Mouse (Mus musculus) regulatory T cell (primary cell): ENCODE results near the gene Ppy.

ENCODE experiments used
- in situ Hi-C: fragments of 300-600 bp; cut with MboI, MseI; formaldehyde crosslinking; loops from one replicate; pipeline ENCODE4 v1.15.1; 2025; ENCODE audit warnings: high pct_unique_total_duplicates

Ppy gene

DNA sequence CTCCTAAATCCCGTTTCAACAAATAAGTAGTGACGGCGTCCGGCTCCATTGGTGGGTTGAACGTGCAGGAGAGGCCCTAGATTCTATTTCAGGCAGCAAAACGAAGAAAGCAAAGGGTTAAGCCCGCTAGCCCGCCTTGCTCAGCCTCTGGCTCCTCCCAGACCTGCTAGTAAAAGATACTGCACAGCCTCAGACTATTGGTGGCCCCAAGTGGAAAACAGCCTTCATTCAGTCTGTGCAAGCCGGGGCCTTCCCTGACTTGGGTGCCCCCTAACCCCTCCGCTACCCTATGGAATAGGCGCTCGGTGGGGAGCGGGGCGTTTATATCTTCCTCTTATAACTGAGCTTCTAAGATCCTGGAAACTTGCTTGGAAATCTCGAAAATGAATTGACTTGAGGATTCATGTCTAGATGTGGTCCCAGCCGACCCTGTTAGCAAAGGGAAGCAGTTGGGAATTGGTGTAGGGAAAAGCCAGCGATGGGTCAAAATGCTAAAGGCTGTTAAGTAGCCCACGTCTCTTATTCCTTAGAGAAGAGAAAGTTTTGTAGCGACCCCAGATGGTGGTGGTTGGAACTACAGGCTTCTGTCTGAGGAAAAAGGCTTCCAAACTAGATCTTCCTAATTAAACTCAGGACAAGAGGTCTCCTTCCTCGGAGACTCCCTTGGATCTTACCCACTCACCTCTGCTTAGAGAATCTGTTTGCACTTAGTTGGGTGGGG is 11.9 kb downstream of the Ppy start:
- in situ Hi-C loops: no loop called here

DNA sequence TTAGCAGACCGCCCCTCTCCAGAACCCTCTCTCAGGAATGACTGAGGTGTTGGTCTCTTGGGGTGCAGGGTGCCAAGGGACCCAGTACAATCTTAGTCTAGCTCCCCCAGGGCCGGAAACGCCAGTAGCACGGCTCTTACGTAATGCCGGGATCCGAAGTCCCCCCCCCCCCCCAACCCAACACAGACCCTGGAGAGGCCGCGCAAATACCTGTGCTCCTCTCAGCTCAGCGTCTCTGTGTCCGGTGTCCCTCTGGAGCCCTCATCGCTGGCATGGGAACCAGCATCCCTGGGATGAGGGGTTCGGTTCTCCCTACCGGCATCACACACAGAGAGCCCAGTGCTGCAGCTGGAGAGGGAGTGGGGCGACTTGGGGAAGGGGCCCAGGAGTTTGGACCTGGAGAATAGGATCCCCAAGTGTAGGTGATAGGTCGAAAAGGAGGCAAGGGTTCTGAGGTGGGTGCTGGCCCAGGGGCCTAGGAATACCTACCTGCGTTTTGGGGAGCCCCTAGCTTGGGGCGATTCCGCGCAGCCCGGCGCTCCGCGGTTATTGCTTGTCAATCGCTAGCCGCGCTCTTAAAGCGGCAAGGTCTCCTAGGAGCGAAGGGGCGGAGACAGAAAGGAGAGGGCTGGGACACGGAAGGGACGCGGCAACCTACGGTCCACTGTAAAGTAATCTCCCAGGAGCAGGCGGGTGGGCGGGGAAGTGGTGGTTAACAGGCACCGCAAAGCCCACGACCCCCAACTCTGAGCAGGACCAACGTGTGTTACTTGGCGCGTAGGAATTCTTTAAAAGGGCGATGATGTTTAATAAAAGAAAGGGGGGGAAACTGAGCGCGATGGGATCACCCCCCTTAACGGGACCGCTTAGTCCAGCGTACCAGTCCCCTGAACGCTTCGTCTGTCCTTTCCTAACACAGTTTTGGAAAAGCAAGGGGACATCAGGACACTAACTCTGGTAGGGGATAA is 12.9 kb downstream of the Ppy start, which contains the start of gene Mpp2:
Mpp2 (minus strand) TSS at position 585 of the 968 bp plus-strand sequence.
- in situ Hi-C loops: no loop called here

DNA sequence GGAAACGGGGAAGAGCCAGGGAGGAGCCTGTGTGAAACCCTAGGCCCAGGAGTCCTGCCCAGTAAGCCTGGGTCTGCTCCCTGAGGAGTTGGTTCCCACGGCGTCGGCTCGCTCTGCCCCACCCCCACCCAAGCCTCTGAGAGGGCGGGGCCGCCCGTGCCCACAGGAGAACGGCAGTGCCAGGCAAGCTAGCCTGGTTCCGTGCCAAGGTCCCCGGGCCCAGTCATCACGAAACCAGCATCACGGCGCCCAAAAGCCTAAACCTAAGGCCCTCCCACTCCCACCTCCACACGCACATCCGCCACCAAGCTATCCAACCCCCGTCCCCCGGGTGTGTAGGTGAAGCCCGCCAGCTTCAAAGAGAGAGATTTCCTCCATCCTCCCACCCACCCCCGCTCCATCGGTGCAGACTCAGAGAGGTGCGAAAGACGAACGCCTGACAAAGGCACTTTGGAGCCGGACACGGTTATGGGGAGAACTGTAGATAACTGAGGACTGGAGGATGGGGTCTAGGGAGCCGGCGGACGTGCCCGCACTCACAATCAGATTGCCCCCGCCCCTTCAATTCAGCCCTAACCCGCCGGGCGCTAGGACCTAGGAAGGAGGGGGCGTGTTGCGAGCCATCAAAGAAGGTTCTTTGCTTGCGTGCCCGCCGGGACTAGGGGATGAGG is 13.9 kb downstream of the Ppy start:
- in situ Hi-C loops: no loop called here

DNA sequence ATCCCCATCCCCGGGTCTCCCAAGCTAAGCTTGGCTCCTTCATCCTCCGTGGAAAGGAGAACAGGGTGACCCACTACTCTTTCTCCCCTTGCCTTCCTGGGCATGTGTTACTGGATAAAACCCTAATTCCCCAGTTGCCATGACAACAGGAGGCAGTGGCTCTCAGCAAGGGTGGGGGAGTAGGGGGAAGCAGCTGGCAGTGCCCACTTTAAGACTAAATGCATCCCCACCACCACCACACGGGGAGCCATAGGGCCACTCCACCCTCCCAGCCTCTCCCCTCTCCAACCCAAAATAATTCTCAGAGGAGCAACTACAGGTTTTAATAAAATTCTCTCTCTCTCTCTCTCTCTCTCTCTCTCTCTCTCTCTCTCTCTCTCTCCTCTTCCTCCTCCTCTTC is 14.8 kb downstream of the Ppy start:
- in situ Hi-C loops: no loop called here

DNA sequence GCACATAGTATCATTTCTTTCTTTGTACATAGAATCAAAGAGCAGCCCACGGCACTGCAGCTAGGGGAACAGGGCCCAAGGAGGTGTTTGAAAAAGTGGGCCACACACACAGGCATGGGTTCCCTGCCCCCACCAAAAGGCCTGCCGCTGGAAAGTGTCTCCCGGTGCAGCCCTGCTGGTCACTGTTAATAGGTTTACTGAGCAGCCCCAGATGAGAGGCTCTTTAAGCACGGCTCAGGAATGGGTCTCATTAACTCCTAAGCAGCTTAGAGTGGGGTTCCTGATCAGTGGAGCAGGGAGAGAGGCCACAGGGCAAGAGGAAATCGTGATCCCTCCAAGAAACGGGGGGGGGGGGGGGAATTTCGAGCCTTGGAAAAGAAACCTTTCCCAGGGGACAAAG is 17.0 kb downstream of the Ppy start:
- in situ Hi-C loops: no loop called here

DNA sequence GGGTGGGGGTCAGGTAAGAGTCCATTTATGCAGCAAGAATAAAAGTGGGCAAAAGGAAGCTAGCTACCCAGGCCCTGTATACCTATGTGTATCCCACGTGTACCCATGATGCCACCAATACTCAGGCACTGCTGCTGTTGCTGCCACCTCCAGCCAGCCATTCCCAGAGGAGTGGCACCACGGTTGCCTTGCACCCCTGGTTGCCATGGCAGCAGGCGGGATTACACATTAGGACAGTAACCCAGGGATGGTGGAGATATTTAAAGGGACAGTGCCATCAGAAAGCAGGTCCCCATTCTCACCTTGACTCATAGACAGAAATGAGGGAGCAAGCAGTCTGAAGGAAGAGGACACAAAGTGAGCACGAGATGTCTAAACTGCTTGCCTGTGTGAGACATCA is 17.9 kb downstream of the Ppy start:
- in situ Hi-C loops: no loop called here

DNA sequence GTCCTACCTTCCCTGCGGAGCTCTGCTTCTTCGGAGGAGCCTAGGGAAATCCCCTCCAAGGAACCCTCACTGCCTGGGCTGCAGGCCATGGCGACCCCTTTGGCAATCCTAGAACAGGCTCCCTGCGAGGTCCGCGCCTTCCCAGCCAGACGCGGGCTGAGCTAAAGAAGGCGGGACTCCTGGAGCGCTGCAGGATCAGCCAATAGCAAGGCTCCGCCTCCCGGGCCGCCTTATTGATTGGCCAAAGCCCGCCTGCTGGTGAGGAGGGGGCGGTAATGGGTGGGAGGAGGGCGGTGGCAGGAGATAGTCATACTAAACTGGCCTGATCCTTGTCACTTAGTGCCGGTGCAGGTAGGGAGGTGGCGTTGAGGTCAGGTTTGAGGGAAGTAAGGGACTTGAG is 18.8 kb downstream of the Ppy start:
- in situ Hi-C loops: no loop called here

DNA sequence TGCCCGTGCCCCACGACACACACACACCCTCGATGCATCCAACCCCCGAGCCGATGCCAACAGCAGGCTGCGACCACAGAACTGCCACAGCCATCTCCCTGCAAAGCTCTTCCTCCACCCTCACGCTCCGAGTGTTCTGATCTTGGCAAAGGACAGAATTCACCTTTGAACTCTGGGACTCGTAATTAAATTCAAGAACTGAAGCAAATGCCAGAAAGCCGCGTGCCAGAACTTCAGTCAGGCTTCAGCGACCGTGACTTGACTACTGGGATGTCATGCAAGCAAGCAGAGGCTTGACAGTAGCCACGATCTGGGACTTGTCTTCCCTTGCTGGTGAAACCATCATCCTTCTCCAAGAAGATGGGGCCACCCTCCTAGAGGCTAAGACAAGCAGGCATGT is 27.4 kb downstream of the Ppy start:
- in situ Hi-C loops: no loop called here

DNA sequence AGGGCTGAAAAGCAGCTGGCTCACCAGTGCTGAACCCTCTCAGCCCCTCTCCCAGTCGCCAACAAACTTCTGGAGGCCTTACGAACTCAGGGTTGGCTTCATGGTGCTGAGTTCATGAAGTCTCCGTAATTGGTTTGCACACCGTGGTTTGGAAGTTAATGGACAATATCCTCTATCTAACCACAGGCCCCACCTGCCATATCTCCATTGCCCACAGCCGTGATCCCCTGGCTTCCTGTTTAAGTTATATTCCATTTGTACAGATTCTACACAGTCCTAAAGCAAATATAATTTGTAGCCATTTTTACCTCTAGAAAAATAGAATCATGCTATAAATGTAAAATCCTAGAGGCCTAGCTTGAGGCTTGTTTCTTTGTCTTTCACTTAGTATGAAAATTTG is 28.4 kb downstream of the Ppy start:
- in situ Hi-C loops: no loop called here

DNA sequence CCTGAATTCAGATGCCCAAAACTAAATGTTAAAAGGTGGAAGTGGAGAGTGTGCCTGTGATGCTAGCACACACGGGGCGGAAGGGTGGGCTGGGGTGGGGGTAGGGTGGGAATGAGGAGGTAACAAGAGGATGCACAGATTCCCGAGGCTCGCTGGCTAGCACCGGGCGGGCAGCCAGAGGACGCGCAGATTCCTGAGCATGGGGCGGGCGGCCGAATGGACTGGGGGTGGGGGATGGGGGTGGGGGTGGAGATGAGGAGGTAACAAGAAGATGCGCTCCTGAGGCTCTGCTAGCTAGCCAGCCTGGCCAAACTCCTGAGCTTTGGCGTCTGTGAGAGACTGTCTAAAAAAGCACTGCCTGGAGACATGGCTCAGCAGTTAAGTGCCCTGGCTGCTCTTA is 30.7 kb downstream of the Ppy start:
- in situ Hi-C loops: no loop called here

DNA sequence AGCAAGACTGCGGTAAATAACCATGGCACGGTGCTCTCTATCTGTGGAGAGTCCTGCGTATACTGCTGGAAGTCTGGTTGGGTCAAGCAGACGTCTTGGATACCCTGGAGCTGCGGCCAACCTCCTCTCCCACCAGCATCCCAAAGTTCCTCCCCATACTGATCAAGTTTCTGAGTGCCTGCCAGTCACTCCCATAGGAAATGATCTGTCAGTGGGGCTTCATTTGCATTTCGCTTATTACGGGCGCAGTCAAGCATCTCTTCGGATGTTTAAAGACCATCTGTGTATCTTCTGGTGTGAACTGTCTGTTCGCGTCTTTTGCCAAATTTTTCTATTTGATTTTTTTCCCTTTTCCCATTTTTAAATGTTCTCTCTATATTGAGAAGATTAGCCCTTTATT is 31.5 kb downstream of the Ppy start:
- in situ Hi-C loops: loop anchor here (5.0 kb wide), 1 partner anchor 68 kb away; no protein-coding TSS in a partner anchor

DNA sequence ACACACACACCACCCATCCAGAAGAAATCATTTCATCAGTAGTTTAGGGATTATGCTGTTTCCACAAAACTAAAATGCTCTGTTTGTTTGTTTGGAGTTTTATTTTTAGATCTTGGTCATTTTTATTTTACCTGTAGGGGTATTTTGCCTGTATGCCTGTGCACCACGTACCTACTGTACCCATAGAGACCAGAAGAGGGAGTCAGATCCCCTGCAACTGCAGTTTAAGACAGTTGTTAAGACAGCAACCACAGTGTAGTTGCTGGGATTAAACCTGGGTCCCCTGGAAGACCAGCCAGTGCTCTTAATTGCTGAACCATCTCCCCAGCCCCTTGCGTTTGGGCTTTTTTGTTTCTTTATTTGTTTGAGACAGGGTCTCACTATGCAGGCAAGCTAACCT is 32.1 kb downstream of the Ppy start:
- in situ Hi-C loops: loop anchor here (5.0 kb wide), 1 partner anchor 68 kb away; no protein-coding TSS in a partner anchor

DNA sequence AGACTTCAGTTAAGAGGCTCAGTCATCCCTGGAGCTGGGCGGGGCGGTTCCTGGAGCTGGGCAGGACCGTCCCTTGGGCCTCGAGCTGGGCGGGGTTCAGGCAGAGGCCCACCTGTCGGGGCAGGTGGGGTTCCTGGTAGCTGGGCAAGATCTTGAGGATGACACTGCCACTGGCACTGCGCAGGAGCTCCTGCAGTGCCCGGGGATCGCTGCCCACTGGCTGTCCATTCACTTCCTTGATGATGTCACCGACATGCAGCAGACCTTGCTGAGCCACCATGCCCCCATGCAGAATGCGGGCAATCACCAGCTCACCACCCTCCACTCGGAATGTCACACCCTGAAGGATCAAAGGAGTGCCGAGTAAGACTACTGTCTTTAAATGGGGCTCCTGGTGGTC is 38.0 kb downstream of the Ppy start:
- in situ Hi-C loops: no loop called here

DNA sequence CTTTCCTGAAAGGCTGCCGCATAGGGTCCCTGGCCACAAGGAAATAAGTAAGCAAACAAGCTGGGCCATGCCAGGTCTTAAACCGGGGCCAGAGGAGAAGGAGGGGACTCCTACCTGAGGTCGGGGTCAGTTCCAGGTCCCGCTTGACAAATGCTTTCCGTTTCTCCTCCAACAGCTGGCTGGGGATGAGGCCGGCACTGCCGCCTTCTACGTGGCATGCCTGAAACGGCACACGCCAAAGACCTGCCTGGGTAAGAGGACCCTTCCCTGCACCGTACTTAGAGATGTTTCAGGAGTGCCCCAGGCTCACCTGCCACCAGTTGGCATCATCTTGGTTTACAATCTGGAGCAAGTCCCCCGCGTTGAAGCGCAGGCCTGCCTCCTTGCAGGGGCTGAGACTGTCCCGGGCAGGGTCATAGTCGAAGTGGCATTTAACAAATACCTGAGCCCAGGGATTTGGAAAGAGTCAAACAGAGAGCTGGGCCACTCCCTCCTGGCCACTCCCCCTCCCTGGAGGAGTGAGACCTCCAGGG is 39.1 kb downstream of the Ppy start:
- in situ Hi-C loops: no loop called here

DNA sequence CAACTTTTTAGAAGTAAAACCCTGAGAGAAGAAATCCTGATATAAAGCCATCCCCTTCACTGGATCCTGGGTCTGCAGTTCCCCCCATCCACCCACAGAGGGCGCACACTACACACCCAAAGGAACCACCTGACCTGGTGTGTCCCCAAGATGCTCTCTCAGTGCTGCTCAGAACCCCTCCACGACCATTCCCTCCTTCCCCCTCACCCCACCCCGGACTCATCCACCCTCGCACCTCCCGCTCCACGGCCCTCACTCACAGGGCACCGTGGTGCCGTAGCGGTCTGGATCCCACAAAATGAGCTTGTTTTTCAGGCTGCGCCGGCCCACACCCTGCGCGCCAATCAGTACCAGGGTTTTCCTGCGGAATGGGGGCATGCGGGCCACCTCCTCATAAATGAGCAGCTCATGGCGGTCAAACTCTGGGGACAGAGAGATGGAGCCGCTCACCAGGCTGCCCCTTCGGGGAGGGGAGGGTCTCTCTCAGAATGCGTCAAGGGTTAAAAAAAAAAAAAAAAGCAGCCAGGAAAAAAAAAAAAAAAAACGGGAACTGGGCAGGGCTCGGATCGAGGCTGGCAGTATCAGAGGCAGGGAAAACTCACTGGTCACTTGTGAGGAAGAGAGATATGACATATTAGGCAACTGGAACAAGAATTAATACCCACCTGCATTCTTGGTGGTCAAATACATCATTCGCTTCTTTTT is 39.7 kb downstream of the Ppy start:
- in situ Hi-C loops: no loop called here

DNA sequence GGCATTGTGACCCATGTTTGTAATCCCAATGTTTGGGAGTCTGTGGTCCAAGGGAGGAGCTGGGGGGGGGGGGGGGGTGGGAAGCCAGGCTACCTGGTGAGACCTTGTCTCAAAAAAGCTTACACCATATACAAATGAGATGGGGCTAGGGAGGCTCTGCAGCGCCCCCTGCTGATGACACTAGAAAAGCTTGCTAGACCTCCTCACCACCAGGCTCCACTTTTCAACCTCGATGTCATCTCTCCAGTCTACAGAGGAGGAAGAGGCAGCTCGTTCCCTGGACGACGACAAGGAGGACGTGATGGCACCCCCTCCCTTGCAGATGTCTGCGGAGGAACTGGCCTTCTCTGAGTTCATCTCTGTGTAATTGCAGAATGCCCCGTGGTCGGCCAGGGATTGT is 47.3 kb downstream of the Ppy start:
- in situ Hi-C loops: no loop called here

DNA sequence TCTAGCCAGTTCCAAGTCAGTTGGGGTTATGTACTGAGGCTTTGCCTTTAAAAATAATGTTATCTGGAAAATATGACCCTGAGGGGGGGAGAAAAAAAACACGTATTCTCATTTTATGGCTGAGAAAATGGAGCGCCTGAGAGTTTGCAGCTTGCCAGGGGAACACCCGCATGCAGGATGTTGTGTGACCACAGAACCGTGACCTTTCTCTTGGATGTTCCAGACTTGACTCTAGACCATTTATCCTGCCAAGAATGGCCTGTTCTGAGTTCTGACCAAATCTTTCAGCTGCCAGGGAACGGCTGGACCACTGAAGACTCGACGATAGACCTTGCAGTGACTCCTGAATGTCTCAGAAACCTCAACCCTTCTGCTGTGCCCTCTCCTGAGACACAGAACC is 47.9 kb downstream of the Ppy start:
- in situ Hi-C loops: no loop called here

DNA sequence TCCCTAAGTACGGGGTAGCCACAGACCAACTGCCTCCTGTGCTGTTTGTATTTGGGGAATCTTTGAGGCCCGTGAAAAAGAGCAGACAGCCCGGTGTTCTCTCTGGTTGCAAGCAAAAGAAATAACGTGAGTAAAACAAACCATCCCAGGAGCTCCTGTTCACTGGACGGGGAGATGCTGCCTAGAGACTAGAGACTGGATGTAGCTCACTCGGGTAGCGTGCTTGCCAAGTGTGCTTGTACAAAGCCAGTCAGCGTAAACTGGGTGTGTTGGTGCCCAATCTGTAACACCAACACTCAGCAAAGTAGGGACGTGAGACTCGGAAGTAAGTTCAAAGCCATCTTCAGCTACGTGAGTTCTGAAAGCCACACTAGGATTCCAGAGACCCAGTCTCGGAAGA is 48.4 kb downstream of the Ppy start:
- in situ Hi-C loops: no loop called here

DNA sequence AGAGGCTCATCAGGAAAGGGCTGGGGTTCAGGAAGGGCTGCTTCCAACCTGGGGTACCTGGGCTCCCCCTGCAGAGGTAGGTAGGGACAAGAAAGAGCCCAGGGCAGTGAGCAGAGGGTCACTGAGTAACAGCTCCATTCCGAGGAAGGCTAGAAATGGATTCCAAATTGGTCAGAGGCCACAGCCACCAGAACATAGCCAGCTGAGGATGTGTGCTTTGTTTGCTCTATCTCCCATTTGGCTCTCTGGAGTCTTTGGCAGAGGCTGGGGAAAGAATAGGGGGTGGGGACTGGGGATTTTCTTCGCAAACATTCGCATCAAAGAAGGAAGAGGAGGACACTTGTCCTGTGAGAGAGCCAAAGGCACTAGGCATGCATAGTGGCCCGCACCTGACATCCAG is 49.2 kb downstream of the Ppy start:
- in situ Hi-C loops: no loop called here

DNA sequence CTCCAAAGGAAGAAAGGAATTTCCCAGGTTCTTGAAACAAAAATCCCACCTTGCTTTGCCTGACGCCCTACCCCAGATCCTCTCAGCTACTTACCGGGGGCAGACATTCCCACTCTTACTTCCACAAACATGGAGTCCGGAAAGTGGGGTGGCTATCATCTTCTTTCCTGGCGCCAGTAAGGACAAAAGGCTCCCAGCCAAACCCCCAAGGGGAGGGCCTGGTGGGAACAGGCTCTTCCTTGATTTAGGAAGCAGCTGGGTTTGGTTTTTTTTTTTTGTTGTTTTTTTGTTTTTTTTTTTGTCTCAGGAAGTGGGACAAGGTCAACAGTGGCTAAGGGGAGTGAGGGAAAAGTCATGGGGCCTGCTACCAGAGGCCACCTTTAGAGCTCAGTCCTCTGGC is 49.6 kb downstream of the Ppy start:
- in situ Hi-C loops: no loop called here
